Mouse (Mus musculus): Measurements from ENCODE around the gene Fndc8.

The Fndc8 gene

DNA sequence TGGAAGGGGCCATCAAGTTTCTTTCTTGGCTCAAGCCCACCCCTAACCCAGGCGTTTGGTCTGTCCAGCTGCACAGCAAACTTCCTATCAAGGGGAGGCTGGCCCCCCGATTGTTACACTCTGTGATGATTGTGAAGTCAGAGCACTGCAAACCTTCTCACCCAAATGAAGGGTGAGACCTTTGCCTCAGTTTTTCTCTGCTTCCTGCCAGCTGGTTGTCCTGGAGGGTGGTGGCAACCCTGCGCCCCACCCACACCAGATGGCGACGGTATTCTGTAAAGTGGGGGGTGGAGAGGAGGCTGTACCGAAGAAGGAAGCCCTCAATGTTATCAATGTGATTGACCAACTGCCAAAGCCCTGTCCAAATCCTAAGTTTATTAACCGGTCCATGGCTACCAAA lies at the start of gene Fndc8:
Gene Fndc8 (plus strand): TSS at position 189 of the 400 bp plus-strand sequence.
- no peak for DNase-seq

DNA sequence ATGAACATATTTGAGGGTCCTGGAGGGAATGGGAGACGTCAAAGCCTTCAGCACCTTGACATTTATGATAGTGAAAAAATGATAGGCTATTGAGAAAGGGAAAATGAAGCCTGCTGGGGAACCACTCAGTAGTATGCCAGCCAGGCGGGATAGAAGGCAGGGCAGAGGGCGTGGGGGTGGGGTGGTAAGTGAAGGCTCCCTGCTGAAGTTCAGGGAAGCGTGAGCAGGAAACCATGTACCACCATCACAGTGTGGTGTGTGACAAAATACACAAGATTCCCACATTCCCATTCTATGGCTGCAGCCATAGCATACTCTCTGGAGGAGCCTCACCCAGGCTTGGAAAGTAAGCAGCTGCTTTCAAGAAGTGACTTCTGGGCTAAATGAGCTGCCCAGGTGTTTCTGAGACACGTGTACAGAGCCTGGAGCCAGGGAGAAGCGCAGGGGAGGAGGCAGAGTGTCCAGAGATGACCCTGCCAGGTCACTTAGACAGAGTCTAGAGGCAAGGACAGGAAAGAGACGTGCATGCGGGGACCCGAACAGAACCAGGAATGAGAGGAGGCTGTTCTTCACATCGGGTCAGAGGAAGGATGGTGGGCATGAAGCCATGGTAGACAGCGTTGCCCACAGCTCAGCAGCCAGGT lies 47.0 kb upstream of the Fndc8 start:
- DNase-seq = no peak

DNA sequence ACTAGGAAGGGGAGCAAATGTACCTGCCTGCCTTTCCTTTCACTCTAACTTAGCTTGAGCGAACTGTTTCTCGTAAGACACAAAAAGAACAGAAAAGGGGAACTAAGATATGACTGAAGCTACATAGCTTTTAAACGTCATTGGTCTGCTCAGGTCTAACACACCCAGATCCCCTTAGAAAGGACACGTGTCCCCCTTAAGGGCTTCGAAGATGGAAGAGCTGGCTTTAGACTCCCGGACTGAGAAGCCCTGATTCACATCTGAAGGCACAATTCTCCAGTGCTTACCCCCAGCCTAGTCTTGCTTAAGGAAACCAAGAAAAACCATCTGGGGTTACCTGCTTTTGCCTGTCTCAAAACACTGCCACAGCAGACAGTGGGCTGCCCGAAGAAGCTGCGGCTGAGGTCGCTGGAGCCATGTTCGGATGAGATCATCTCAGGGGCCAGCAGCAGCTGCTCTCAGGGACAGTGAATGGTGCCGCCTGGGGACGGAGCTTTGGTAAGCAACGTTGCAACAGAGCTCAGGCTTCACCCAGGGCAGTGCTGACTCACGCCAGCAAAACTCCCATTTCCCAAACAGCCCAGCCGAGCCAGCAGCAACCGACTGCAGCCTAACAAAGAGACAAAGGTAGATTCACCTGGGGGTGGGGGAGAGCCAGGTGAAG lies 46.4 kb upstream of the Fndc8 start:
- DNase-seq = peak; percentile 28 to 46

DNA sequence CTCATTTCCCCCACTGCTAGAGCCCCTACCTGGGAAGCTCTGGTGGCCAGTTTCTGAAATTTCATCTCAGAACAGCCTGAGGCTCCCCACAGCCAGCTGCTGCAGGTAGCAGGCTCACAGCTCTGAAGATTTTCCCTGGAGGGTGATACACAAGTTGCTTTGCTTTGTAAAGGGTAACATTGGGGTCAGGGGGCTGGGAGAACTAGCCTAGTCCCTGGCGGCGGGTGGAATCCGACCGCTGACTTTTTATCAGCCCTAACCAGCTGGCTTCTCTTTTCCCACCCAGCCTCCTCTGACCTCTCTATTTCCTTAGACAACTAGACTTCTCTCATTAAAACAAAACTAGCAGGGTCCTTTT lies 45.9 kb upstream of the Fndc8 start:
- no peak for DNase-seq

DNA sequence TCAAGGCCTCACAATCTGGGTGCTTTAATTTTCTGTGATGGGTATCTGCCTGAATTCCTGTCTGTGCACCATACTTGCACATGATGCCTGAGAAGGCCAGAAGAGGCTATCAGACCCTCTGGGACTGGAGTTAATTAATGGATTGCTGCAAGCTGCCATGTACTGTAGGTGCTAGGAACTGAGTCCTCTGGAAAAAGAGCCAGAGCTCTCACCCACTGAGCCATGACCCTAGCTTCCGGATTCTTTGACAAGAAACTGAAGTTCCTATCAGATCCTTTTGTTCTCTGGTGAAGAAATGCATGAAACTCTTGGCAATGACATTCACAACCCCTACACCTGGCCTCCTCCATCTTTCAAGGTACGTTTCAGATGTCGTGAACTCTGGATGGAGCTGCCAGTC lies 45.0 kb upstream of the Fndc8 start:
- no peak for DNase-seq

DNA sequence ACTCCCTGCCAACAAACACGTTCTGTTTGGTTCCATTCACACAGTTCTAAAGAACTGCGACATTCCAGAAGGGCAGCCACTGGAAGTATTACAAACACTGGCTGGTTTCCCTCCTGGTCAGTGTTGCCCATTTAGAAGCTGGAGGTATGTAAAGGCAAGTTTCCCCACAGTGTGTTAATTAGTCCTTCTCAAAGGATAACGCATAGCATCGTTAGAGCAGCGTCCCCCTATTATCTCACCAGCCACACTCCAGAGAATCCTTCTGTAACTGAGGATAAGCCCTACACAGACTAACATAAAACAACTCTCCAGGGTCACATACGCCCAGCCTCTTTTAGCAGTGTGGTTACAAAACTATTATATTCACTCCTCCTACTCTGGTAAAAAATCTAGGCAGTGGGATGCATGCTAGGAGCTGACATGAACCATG lies 44.3 kb upstream of the Fndc8 start:
- DNase-seq = no peak

DNA sequence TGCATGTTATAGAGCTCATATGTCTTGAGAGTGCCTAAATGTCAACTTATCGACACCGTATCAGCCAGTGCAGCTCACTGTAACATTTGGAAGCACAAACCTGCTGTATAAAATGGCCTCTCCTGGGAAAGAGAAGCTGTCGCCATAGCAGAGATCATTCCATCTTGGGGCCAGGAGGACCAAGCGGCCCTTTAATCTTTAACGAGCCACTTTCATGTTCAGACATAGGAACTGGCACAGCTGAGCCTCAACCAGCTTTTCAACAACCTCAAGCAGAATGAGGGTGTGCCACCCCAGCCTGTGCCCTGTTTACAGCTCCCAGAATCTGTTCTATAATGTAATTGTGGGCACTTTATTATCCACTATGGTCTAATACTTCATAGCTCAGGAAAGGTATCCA lies 41.7 kb upstream of the Fndc8 start:
- no peak for DNase-seq

DNA sequence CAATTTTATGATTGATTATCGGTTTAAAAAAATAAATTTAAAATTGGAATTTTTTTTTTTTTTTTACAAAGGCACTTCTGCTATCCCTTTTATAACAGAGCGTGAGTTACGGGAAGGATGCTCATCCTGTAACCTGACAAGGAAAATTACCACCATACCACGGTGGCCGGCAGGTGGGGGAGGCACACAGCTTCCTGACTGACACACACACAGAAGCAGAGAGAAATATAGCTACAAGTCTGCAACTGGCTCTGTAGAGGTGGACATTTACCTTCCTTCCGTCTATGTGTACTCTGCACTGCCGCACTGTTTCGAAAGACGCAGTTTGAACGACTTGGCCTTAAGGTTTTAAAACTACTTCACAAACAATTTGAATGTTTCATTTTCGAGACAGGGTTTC lies 39.8 kb upstream of the Fndc8 start:
- DNase-seq = no peak

DNA sequence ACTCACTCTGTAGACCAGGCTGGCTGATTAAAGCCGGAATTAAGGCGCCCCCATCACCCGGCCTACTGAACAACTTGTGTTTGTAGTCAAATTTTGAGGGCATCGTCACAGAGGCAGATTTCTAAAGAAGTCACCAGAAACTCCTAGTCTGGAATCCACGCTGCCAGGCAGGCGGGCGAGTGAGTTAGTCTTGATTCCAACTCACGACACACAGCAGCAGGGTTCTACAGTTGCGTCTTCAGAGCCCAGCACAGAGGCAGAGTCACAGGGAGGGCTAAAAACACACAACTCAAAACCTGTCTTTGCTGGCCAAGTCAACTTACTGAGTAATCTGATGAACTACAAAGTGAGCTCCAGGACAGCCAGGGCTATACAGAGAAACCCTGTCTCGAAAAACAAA lies 39.4 kb upstream of the Fndc8 start:
- no peak for DNase-seq

DNA sequence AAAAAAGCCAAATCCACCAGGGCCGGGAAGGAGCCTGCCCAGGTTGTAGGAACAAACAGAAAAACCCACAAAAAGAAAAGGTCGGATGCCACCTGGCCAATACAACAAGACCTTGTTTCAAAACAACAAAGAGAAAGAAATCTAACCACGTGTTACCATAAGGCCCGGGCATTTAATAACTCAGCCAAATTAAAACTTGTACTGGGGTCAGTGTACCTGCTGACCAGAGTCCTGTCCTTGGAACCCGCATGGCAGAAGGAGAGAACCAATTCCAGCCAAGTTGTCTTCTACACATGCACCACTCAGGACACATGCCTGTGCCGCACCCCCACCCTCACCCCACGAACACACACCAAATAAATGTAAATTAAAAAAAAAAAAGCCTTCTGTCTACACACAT lies 39.0 kb upstream of the Fndc8 start:
- no peak for DNase-seq

DNA sequence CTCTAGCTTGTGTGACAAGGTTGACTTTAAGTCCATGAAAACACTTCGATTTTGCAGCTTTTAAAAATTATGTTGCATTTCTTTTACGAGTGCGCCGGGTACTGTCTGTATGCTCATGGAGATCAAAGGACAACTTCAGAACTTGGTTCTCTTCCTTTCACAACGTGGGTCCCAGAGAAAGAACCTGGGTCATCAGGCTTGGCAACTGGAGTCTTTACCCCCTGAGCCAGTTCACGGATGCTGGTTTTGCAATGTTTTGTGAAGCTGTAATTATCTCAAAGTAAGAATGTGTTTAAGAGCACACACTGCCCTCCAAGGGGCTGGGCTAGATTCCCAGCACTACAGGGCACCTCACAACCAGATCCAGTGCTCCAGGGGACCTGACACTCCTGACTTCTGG lies 37.8 kb upstream of the Fndc8 start:
- DNase-seq = no peak

DNA sequence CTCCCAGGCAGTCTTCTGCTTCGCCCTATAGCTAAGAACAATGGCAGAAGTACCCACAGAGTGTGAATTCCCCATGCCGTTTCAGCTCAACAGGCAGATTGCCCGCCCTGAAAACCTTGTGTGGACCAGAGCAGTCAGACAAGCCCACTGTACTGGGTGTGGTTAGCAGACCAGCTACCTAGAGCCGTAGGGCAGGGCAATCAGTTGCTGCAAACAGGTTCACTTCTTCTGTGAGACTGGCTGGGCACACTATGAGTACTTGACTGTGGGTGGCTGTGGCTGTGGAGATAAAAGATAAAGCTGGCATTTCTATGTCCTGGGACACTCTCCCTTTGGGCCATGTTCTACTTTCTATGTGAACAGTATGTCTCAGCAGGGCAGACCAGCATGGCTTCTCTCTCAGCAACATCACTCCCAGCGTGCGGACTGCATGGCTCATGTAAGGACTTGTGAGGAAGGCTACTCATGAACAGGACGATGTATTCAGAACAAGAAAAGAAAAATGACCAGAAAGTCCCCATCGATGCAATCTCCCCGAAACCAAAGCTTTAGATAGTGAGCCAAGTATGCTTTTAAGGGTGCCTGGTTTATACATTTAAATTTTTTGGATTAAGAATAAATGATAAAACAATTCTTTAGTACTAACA lies 36.5 kb upstream of the Fndc8 start:
- no peak for DNase-seq

DNA sequence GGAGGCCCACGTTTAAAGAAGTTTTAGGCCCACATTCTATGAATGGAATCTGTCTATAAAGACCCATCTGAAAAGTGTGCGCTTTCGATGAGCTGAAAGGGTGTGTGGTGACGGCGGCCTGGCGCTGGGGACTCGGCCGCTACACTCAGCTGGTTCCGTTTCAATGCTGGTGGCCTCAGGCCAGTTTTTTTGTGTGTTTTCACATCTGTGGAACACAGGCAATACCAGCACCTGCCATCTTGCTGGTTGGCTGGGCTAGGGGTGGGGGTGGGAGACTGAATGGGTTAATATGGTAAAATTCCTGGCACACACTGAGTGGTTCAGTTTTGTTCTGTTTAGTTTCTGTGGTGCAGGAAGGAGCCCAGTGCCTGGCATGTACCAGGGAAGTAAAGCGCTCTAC lies 35.9 kb upstream of the Fndc8 start:
- DNase-seq = peak in 1 of 2 experiments; percentile 20

DNA sequence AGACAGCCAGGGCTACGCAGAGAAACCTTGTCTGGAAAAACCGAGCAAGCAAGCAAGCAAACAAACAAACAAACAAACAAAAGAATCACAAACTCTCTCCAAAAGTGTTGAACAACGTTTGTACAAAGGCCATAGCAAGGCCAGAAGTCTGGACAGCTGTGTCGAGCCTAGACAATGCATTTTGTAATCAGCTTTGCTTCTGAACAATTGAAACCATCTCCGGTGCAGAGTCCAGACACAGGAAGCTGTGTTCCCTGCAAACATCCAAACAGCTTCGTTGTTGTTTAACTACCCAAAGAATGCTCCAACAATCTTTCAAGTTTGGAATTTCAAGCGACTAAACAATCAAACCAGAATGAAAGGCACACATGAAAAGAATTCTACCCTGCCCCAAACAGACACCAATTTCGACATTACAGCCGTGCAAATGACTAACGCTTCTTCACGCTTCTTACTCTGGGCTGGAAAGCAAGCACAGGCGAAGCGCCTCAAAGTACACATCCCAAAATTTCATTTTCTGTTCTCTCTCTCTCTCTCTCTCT lies 34.5 kb upstream of the Fndc8 start:
- no peak for DNase-seq

DNA sequence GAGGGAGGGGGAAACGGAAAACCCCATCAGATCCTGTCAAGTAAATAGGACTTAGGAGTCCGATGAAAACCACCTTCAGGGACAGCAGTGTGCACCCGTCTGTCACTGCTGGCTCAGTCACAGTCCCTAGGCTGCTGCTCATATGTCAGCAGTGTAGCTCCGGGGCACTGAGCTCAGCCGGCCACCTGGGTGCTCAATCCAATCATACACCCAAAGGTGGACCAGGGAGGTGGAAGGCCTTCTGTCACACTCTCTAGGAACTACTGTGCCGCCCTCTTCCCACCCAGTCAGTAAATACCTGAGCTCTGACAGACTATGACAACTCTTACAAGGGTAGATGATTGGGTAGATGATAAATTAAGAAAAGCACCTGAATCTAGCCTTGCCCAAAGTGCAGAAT lies 31.2 kb upstream of the Fndc8 start:
- no peak for DNase-seq

DNA sequence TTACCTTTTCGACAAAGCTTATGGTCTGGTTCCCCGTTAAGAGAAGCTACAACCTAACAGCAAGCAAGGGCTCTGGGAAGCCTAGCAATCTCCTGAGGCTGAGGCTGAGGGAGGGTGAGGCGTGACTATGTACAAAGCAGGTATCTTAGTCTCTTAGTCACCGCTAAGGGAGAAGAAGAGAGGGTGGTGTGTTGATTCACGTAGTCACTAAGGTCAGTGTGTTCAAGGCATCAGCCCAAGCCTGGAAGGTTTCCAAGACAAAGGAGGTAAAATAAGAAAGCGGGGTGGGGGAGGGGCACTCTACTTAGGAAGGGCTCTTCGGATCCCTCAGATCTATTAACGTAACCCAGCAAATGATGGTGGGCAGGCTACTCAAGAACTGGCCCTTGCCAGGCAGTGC lies 30.4 kb upstream of the Fndc8 start:
- DNase-seq = no peak

DNA sequence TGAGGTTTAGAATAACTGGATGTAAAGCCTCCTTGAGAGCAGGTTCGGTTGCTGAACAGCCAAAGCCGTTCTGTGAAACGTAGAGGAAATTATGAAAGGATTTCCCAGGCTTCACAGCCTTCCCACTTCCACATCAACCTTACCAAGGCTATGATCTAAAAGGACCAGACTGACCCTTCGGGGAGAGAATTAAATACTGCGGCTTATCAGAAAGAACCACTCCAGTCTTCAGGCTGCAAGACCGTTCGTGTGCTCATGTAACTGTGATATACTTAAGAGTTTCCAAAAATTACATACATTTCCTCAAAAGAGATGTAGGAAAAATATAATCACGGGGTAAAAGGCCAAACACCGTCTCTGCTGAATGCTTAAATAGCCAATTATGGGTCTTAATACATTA lies 29.3 kb upstream of the Fndc8 start:
- no peak for DNase-seq

DNA sequence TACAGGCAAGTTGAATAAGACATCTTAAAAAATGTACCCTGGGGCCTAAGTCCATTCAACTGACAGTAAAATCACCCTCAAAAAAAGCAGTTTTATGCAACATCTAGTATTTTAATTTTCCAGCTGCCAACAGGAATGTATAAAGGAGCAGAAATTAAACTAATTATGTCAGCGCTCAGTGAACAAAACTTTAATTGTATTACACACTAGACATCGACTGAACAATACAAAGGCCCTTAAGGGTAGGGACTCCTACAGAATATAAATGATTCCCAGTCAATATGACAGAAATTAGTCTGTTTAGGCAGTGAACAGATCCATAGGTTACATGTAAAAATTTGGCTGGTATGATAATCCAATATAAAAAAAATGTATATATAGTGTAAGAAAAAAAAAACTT lies 28.9 kb upstream of the Fndc8 start:
- DNase-seq = no peak

DNA sequence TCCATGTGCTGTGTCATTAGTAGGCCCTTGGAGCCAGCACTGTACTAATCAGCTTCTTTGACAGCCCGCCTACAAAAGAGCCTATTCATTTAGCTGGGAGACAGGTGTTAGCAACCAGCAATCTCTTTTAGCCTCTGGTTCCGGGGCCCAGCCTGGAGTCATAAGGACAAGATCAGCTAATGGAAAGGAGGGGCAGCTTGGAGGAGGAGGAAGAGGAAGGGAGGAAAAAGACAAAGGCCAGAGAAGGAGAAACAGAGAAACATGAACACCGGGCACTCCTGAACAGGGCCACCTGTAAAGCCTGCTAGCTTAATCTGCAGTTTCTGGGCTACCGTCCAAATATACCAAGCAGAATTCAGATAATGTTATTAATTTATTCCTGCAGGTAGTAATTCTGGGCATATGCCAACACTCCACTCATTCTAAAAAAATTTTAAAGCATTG lies 28.4 kb upstream of the Fndc8 start:
- no peak for DNase-seq

DNA sequence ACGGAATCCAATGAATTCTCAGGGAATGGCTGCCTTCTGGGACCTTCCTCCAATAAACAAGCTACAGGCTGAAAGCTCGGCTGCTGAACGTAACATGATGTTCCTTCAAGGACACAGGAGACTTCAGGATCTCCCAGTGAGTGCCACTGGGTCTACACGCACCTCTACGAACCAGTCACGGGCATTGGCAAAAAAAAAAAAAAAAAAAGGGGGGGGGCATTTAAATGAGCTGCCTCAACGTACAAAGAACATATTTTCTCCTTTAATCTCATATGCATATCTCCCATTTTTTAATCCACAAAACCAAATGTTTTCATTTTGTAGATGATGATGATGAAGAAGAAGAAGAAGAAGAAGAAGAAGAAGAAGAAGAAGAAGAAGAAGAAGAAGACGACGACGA lies 26.0 kb upstream of the Fndc8 start:
- DNase-seq = no peak

DNA sequence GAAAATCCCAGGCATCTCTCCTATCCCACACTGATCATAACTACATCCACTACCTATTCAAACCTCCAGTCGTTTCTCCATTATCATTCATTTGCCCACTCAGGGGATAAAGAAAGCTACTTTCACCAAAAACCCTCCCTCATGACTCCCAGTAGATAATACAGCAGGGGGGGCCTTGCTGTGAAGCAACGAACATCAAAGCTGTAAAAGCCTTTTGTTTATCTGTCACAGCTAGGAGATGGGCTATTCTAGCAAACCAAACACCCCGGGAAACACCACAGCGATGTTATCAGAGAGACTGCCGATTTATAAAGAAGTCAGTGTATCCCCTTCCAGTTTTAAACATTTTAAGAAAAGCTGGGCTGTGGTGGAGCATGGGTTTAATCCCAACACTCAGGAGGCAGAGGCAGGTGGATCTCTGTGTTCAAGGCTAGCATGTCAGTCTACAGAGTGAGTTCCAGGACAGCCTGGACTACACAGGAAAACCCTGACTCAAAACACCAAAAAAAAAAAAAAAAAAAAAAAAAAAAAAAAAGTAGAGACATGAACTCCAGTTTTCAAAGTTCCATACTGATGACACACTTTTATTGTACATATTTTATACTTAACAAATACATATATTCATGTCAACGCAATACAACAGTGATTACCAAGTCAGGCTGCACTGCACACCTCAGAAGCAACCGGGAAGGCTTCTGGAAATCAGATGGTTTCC lies 24.9 kb upstream of the Fndc8 start:
- no peak for DNase-seq

DNA sequence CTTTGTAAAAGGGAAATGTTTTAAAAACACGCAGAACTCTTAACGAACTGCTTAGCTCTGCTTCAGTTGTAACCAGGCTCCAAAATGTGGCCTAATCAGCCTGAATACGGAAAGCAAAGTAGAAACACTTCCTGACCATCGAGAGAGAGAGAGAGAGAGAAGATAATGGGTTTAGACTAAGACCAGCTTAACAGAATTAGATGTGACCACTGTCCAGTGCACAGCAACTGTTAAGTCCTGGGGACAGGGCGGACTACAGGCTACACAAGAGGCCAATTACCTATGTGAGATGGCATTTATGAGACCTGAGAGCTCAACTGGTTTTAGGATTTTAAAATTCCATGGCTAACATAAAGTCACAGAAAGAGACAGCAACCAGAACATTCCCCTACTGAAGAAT lies 24.0 kb upstream of the Fndc8 start:
- DNase-seq = no peak

DNA sequence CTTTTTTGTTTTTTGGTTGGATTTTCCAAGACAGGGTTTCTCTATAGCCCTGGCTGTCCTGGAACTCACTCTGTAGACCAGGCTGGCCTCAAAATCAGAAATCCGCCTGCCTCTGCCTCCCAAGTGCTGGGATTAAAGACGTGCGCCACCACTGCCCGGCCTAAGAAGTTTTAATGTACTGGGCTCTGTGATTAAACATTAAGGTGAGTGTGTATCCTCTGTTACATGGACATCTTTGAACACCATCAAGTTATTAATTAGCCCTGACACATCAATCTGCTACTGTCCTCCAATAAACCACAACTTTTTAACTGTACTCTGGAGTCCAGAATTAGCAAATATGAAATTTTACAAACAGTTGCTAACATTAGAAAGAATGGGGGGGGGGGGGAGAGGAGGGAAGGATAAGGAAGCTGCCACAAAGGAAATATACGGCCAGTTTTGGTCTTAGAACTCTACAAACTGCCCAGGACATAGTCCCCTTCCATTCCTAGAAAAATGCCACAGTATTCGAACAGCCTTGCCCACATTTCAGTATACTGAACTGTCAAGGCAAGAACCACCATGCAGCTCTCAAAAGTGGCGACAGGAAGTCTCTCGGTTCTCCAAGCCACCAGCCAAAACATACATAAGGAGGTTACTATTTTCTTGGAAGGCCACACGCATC lies 22.3 kb upstream of the Fndc8 start:
- no peak for DNase-seq

Measured in cerebellum, postnatal 14 days (tissue).